Mouse (Mus musculus) midbrain, embryonic 11.5 days (tissue): Measurements from ENCODE around the gene Nemp1. TPM values are rescaled to one million over a fixed set of nuclear protein-coding genes. Genes with fewer than 3 reads are reported as not detected.
A peak's percentile ranks its signal among the peaks of the same experiment; 100 is the strongest.

Source experiments
- ATAC-seq: fragments of 200-750 bp; cut with Nextera tagmentation; 2 replicates; pipeline ENCODE4 v1.8.0; 2017; ENCODE audit warnings: moderate TSS enrichment, moderate library complexity; ENCODE audit not compliant: low FRiP score
- DNase-seq: peaks from one replicate; pipeline ENCODE4 v3.0.0; 2015; ENCODE audit warnings: low spot score; ENCODE audit errors: missing footprints
- H3K27ac ChIP-seq: fragments of 300-500 bp; sonication (generic); 2 replicates; pipeline ENCODE4 v1.5.1; 2014; ENCODE audit warnings: low read depth, low read length
- H3K27me3 ChIP-seq: fragments of 300-500 bp; sonication (generic); 2 replicates; pipeline ENCODE4 v1.6.1; 2014; ENCODE audit warnings: mild to moderate bottlenecking, low read length, moderate library complexity, mixed read lengths; ENCODE audit not compliant: control insufficient read depth, insufficient read depth
- H3K36me3 ChIP-seq: fragments of 300-500 bp; sonication (generic); 2 replicates; pipeline ENCODE4 v1.6.1; 2014; ENCODE audit warnings: mild to moderate bottlenecking, low read length, moderate library complexity, mixed read lengths; ENCODE audit not compliant: control insufficient read depth, insufficient read depth
- H3K4me1 ChIP-seq: fragments of 300-500 bp; sonication (generic); 2 replicates; pipeline ENCODE4 v1.6.1; 2014; ENCODE audit warnings: low read length; ENCODE audit not compliant: control insufficient read depth, insufficient read depth
- H3K4me2 ChIP-seq: fragments of 300-500 bp; sonication (generic); 2 replicates; pipeline ENCODE4 v1.6.1; 2014; ENCODE audit warnings: mild to moderate bottlenecking, moderate library complexity
- H3K4me3 ChIP-seq: fragments of 300-500 bp; sonication (generic); 2 replicates; pipeline ENCODE4 v1.5.1; 2014; ENCODE audit warnings: low read depth, low read length
- H3K9ac ChIP-seq: fragments of 300-500 bp; sonication (generic); 2 replicates; pipeline ENCODE4 v1.6.1; 2014; ENCODE audit warnings: low read length
- H3K9me3 ChIP-seq: fragments of 300-500 bp; sonication (generic); 2 replicates; pipeline ENCODE4 v1.6.1; 2016; ENCODE audit warnings: low read length; ENCODE audit not compliant: control insufficient read depth
- WGBS: fragments of 180-500 bp; shearing (Covaris S2); extraction: QIAGEN DNeasy Blood & Tissue Kit; methylation state at CpG from one replicate; pipeline ENCODE4 v1.1.7; 2014; 5-methylcytosine and 5-hydroxymethylcytosine counted together
- polyA plus RNA-seq: library from polyadenylated mRNA; unstranded; fragments of >200 nt; fragmentation: Nextera tagmentation; extraction: Ambion mirVana; gene quantifications from 2 replicates; pipeline ENCODE4 v1.2.1, GENCODE M21; 2014

The Nemp1 gene
- polyA plus RNA-seq, 1 experiment from 2014 or later, result 10.0 TPM

DNA sequence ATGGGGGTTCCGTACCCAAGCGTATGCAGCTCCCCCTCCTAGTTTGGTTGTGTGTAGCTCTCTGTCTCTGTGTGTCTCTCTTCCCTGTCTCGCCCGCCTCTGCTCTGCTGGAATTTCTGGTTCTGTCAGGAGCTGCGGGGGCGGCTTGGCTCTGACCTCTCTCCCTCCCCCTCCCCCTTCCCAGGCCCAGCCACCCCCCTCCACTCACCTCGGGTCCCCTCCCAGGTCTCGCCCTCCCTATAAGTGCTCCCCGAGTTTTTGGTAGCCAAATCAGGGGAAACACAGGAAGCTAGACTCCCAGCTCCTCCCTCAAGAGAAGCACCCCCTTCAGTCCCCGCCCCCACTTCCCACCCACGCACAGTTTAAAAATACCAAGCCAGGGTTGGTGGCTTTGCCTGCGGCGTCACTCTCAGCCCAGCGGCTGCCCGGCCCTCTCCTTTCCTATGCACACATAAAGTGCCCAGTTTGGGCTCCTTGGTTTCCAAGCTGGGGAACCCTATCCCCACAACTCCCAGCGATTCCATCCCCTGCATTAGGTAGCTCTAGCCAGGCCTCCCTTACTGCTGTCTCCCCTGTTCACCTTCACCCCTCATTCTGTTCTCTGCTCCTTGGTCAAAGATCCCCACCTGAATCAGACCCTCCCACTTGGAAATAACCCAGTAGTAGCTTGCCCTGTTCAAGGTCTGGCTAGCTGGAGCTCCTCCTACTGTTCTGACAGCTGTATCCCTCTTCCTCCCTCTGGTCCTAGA, 4.6 kb upstream of the Nemp1 start:
- no peak overlapping the region for H3K27ac ChIP-seq
- DNase-seq (peak; percentile 90), ATAC-seq (no peak)
- peaks cover 73% of the 10 kb centered on the region for H3K27me3 ChIP-seq
- no peaks in the 10 kb centered on the region for H3K9me3 ChIP-seq
- peaks cover 26% of the 10 kb centered on the region for H3K4me1 ChIP-seq
- no peaks in the 10 kb centered on the region for H3K36me3 ChIP-seq
- no peak overlapping the region for H3K9ac ChIP-seq
- H3K4me3 ChIP-seq, result no peak overlapping the region
- H3K4me2 ChIP-seq, result peak overlapping the region; percentile 6; the same call in 1 of the 2 replicates
- WGBS, result 8% methylated on average over 16 of the region's 16 CpGs

DNA sequence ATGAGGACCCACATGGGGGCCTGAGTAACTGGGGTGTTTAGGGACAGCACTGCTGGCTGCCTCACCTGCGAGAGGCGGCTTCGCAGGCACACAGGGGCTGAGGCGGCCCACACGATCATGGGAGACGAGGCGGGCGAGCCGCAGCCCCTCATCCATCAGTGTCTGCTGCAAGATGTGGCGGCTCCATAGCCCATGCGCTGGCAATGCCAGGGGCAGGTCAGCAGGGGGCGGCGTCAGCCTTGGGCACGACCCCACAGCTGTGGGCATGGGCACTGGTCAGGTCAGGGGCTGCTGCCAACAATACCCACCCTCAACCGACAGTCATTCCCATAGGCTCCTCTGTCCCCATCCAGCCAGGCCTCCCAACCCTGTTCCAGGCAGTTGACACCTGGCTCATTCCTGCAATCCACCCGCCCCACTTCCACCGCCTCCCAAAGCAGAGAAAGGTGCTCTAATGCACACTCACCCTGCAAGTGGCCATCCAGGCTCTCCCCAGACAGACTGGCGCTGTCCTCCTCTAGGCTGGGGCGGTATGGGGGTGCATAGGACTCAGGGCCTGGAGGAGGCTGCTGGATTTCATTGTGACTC, 3.9 kb upstream of the Nemp1 start:
- Histone ChIP-seq H3K27ac (no peak overlapping the region), H3K4me1 (peaks cover 32% of the 10 kb centered on the region), H3K9ac (no peak overlapping the region), H3K36me3 (no peaks in the 10 kb centered on the region), H3K9me3 (no peaks in the 10 kb centered on the region), H3K27me3 (peaks cover 79% of the 10 kb centered on the region), H3K4me3 (no peak overlapping the region), H3K4me2 (peak overlapping the region; percentile 6; the same call in 1 of the 2 replicates)
- ATAC-seq, result no peak
- WGBS, result 10% methylated on average over 19 of the region's 19 CpGs
- DNase-seq, result peak; percentile 88

DNA sequence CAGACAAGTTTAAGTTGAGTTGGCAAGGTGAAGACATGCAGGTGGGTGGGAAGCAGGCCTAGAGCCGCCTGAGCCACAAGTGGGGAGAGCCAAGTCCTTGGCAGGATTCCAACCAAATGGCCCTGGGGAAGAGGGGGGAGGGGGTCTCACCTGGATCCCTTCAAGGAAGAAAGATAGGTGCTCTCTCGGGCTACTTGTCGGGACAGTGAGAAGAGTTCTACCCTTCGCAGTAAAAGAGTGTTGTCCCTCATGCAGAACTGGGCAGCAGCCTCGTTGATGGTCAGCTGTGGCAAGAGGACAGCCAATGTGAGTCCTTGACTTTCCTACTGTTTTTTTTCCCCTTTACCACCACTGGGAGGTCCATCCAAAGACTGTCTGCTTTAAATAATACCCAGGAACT, 3.1 kb upstream of the Nemp1 start:
- no peak overlapping the region for H3K4me2 ChIP-seq
- H3K27ac ChIP-seq, result no peak overlapping the region
- H3K27me3 ChIP-seq, result peaks cover 87% of the 10 kb centered on the region
- no peaks in the 10 kb centered on the region for H3K9me3 ChIP-seq
- H3K36me3 ChIP-seq, result no peaks in the 10 kb centered on the region
- WGBS, result 21% methylated on average over 5 of the region's 5 CpGs
- H3K4me3 ChIP-seq, result no peak overlapping the region
- peaks cover 39% of the 10 kb centered on the region for H3K4me1 ChIP-seq
- DNase-seq (peak; percentile 82), ATAC-seq (no peak)
- no peak overlapping the region for H3K9ac ChIP-seq

DNA sequence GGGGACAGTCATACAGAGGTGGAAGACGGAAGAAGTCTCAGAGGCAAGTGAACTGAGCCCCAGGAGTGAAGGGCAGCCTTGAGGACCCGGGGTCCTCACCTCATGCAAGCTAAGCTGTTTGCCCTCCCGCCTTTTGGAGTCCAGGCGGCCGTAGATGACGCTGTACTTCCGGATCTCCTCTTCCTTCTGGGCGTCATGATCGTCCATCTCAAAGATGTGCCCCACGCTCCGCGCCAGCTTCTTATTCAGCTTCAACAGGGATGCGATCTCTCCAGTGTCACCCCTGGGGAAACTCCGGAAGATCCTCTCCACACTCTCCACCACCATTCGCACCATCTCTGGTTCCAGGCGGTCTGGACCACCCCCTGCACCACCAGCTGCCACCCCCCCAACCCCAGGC, 2.5 kb upstream of the Nemp1 start:
- H3K9ac ChIP-seq, result no peak overlapping the region
- no peaks in the 10 kb centered on the region for H3K36me3 ChIP-seq
- DNase-seq (peak; percentile 83), ATAC-seq (no peak)
- peaks cover 87% of the 10 kb centered on the region for H3K27me3 ChIP-seq
- 10% methylated on average over 16 of the region's 16 CpGs for WGBS
- H3K4me1 ChIP-seq, result peaks cover 40% of the 10 kb centered on the region
- no peak overlapping the region for H3K4me2 ChIP-seq
- H3K4me3 ChIP-seq, result no peak overlapping the region
- no peak overlapping the region for H3K27ac ChIP-seq
- H3K9me3 ChIP-seq, result no peaks in the 10 kb centered on the region

DNA sequence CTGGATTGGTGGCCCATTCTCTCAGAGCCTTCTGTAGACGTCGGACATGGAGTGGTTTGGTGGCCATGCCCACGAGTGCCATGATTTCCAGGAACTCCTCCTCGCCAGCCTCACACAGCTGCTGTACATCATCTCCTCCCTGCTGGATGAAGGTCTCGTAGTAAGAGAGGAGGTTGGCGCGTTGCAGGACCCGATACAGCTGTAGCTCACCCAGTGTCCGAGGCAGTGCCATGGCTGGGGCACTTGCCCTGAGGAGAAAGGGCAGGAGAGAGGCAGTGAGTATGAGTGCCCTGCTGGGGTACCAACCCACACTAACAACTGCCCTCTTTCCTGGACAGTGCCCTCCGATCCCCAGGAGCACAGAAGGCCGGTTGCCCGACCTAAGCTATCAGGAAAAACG, 1.8 kb upstream of the Nemp1 start:
- no peak overlapping the region for H3K9ac ChIP-seq
- peaks cover 88% of the 10 kb centered on the region for H3K27me3 ChIP-seq
- no peaks in the 10 kb centered on the region for H3K9me3 ChIP-seq
- H3K36me3 ChIP-seq, result no peaks in the 10 kb centered on the region
- H3K4me2 ChIP-seq, result no peak overlapping the region
- DNase-seq (peak; percentile 91), ATAC-seq (no peak)
- H3K4me1 ChIP-seq, result peaks cover 40% of the 10 kb centered on the region
- H3K4me3 ChIP-seq, result no peak overlapping the region
- H3K27ac ChIP-seq, result no peak overlapping the region
- WGBS, result 9% methylated on average over 13 of the region's 13 CpGs

DNA sequence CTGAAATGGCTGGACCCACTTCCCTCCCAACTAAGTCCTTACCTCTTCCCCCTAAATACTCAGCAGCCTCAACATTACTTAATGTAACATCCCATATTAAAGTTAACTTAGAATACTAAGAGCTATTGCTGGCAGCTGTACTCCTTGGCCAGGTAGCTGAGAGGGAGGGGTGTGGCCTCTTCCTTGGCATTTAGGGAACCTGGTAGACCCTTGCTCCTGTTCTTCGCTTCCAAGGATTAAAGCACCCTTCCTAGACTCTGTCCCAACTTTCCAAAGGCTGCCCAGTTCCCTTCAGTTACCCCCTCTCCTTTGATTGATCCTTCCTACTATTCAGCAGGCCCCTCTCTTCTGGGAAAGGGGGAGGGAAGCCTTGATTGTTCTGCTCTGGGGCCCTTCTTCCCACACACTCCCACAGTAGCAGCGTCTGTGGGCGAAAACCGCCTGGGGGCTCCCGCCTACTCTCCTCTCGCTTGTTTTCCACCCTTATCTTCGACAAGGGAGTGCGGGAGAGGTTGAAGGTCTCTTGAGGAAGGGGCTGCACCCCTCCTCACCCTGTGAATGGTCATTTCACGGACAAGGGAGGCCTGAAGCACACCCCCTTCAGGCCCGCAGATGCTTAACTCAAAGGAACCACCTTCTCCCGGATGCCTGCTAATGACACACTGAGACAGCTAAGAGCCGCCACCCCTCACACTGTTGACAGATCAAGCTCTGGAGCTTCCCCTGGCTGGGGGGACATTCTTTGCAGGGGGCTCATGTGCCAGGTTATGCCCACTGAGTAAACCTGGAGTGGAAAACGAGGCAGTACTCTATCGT, 1.1 kb upstream of the Nemp1 start:
- 2% methylated on average over 14 of the region's 14 CpGs for WGBS
- Histone ChIP-seq H3K4me1 (peaks cover 40% of the 10 kb centered on the region), H3K27ac (no peak overlapping the region), H3K4me2 (peak overlapping the region; percentile 59), H3K9ac (peak overlapping the region; percentile 50), H3K27me3 (peaks cover 81% of the 10 kb centered on the region), H3K9me3 (no peaks in the 10 kb centered on the region), H3K4me3 (peak overlapping the region; percentile 40), H3K36me3 (no peaks in the 10 kb centered on the region)
- DNase-seq (peak; percentile 94), ATAC-seq (no peak)

DNA sequence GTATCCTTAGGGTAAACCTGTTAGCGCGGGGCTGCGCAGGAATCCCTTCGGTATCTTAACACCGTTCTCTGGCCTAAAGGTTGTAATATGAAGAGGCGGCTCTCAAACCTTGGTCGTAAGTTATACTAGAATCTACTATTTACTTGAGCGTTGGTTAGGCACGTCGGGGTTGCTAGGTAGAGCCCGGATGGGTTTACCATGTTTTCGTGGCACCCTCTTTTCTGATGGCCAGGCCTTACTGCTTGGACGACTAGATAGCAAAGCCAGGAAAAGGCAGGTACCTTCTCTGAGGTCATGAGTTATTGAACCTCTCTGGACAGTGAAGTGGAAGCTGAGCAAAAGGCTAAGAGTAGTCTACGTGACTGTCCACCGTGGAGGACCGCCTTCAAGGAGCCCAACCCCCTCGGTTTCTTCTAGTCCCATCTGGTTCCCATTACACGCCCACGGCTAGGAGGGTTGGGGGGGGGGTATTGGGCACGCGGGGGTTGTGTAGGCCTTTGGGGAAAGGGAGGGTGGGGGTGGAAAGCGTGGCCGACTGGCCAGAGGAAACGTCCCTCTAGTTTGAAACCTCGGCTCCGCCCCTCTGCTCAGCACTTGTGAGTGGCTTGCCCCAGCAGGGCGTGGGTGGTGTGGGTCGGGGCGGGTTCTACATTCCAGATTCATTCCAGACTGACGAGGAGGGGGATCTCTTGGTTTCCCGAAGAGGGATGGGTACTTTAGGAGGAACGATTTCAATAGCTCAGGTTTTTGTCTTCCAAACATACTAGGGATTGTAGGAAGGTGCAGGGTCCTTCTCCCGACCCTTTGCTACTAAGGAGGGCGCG, 780 bp downstream of the Nemp1 start:
- Histone ChIP-seq H3K9ac (peak overlapping the region; percentile 64), H3K4me2 (peak overlapping the region; percentile 59), H3K27me3 (peaks cover 62% of the 10 kb centered on the region), H3K27ac (peak overlapping the region; percentile 2; the same call in 1 of the 2 replicates), H3K4me3 (peak overlapping the region; percentile 40), H3K36me3 (no peaks in the 10 kb centered on the region), H3K9me3 (no peaks in the 10 kb centered on the region), H3K4me1 (peaks cover 31% of the 10 kb centered on the region)
- peak; percentile 25 for ATAC-seq
- DNase-seq, result peak; percentile 94
- WGBS, result 2% methylated on average over 35 of the region's 35 CpGs

DNA sequence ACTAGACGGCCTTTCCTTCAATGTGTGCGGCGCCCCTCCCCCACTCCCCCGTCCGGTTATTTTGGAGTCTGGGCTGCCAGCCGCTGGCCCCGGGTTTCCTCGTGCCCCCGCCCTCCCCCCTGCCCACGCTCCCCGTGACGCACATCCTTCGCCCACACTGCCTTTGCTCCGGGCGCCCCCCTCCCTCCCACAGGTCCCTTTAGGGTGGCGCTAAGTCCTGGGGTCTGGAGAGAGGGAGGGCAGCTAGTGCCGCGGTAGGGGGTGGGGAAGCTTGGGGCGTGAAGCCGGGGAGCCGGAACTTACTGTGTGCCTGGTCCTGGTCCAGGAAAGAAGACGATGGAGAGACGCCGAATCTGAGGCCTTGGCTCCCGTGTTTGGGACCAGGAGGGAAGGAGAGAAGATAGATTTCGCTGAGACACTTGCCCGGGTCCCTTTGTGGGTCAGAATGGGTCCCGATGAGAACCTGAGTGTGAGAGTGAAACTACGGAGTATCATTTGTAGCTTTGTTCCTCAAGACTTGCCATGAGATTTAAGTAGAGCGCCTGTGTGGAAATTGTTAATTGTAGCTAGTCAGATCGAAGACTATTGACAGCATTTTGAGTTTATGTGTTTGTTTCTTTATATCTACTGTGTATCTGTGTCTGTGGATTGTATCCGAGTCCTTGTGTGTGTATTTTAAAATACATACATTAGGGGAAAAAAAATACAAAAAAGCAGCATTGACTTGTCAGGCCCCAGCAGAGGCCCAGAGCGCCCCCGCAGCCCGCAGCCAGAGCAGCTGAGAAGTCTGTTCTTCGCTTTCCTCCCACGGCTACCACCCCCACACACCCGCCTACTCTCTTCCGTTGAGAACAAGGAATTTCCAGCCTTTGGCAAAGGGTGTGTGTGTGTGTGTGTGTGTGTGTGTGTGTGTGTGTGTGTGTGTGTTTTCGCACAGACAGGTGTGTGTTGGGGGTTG, 1.7 kb downstream of the Nemp1 start, which contains the start of gene Nab2:
Gene Nab2 (minus strand): TSS at position 476 of the 958 bp plus-strand sequence.
- Histone ChIP-seq H3K36me3 (no peaks in the 10 kb centered on the region), H3K4me1 (peaks cover 30% of the 10 kb centered on the region), H3K27me3 (peaks cover 53% of the 10 kb centered on the region), H3K27ac (peak within 1 kb of the TSS; percentile 2; the same call in 1 of the 2 replicates), H3K9me3 (no peaks in the 10 kb centered on the region), H3K9ac (peak within 1 kb of the TSS; percentile 64), H3K4me2 (peak within 1 kb of the TSS; percentile 59), H3K4me3 (peak within 1 kb of the TSS; percentile 31)
- ATAC-seq (peak; percentile 24; the same call in 1 of the 2 replicates), DNase-seq (peak; percentile 93)
- 3% methylated on average over 40 of the region's 40 CpGs for WGBS
